Mouse (Mus musculus): ENCODE data around the gene Gm20547.
"Not testable (repeated sequence)": the region's sequence is repeated elsewhere in the genome, so short reads cannot be mapped to it uniquely, and the experiment has no call there.

The Gm20547 gene

DNA sequence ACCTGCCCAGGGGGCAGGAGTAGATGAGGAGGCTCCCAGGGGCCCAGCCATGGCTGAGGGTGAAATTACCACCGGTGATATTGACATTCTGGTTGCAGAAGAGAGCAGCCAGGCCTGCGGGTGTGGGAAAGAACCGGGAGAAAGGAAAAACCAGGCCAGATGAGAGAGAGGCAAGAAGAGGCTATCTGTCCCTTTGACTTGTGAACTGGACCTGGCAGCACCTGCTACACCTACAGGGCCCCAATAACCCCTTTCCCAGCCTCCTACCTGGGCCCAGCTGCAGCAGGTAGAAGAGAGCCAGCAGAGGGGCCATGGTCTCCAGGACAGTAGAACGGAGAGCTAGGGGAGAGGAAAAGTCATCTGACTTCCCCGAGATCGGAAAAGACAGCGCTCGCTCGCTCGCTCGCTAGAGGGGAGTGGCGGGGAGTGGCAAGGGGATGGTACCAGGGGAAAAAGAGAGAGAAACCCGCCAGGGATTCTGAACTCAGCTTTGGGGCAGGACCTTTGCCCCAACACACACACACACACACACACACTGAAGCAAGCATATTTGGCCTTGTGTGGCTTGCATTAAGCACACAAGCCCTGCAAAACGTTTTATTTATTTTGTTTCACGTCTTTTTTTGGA lies at the start of gene Gm20547:
Gm20547 (minus strand) TSS at position 360 of the 628 bp plus-strand sequence.
- H3K36me3 ChIP-seq (ENCODE audit: control insufficient read depth, insufficient read depth, low read length, poor library complexity, severe bottlenecking), result no peaks in the 10 kb centered on the region
- H3K27me3 ChIP-seq (ENCODE audit: control insufficient read depth, insufficient read depth, low read length, poor library complexity, severe bottlenecking), result no peaks in the 10 kb centered on the region
- no peak for DNase-seq (ENCODE audit: low read depth, low spot score)

DNA sequence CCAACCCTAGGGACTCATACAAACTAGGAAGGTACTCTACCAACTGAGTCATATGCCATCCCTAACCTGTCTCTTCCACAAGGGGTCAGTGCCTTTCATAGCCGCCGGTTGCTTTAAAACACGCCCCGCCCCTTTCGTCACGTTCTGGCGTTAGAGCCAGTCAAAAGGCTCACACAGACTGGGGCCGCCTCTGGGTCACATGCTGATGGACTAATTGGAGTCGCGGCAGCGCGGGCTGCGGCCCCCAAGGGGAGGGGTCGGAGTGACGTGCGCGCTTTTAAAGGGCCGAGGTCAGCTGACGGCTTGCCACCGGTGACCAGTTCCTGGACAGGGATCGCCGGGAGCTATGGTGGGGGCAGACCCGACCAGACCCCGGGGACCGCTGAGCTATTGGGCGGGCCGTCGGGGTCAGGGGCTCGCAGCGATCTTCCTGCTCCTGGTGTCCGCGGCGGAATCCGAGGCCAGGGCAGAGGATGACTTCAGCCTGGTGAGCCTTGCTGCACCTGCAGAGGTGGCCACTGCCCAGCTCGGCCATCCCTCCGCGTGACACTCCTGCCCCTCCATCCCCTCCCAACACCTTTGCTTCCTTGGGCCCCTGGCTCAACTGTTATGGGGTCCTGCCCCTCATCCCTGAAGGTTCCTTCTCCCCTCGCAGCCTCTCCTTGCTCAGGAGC lies 49.4 kb upstream of the Gm20547 start, which contains the start of gene Neu1:
Neu1 (plus strand) TSS at position 193 of the 674 bp plus-strand sequence.
- H3K27me3 ChIP-seq (ENCODE audit: control insufficient read depth, insufficient read depth, low read length, poor library complexity, severe bottlenecking), result no peaks in the 10 kb centered on the region
- DNase-seq (ENCODE audit: low read depth, low spot score), result peak; percentile 98

DNA sequence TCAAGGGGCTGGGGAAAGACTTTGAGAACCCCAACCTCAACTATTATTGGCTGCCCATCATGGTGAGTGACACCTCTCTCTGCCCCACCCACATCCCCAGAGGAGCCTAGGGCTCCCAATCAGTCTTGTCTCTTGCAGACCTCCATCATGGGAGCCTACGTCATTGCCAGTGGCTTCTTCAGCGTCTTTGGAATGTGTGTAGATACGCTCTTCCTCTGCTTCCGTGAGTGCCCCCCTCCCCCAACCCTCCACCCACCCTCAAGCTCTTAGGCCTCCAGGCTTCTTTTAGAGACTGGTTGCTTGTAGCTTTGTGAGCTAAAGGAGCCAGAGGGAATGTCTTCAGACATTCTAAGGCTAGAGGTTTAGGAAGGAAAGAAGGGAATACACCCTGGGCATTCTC lies 47.0 kb upstream of the Gm20547 start:
- H3K36me3 ChIP-seq (ENCODE audit: control insufficient read depth, insufficient read depth, low read length, poor library complexity, severe bottlenecking), result 0 out of 2 replicates have a peak, but pooled peaks cover 2% of the 10 kb centered on the region
- no peak for DNase-seq (ENCODE audit: low read depth, low spot score)

More for the DNA sequence above, 49.4 kb upstream of the Gm20547 start, which contains the start of gene Neu1:
- peaks cover 13% of the 10 kb centered on the region for H3K36me3 ChIP-seq (ENCODE audit: control insufficient read depth, insufficient read depth, low read length, poor library complexity, severe bottlenecking)

DNA sequence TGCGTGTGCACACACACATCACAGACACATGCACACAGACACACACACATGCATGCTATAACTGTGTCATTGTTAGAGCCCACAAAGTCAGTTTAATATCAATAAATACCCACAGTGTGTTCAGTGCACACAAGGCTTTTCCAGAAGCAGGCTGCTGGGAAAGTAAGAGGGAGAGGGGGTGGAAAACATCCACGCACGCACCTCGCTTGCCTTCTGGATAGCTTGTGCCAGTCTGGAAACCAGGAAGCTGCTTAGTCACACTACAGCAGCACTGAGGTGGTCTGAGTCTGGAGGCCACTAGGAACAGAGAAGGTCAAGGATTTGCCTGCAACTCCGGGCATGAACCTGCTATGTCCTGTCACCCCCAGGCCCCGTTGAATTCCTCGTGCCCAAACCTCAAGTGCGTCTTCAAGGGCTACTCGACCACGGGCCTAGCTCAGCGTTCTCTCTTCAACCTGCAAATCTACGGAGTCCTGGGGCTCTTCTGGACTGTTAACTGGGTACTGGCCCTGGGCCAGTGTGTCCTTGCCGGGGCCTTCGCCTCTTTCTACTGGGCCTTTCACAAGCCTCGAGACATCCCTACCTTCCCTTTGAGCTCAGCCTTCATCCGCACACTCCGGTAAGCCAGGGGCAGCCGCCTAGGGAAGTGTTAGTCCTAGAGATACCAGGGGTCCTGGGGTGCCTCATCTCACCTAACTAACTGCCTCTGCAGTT lies 45.6 kb upstream of the Gm20547 start:
- no peak for DNase-seq (ENCODE audit: low read depth, low spot score)
- Histone ChIP-seq H3K36me3 (ENCODE audit: control insufficient read depth, insufficient read depth, low read length, poor library complexity, severe bottlenecking) (no peaks in the 10 kb centered on the region), H3K27me3 (ENCODE audit: control insufficient read depth, insufficient read depth, low read length, poor library complexity, severe bottlenecking) (no peaks in the 10 kb centered on the region)

More for the DNA sequence above, 47.0 kb upstream of the Gm20547 start:
- no peaks in the 10 kb centered on the region for H3K27me3 ChIP-seq (ENCODE audit: control insufficient read depth, insufficient read depth, low read length, poor library complexity, severe bottlenecking)

DNA sequence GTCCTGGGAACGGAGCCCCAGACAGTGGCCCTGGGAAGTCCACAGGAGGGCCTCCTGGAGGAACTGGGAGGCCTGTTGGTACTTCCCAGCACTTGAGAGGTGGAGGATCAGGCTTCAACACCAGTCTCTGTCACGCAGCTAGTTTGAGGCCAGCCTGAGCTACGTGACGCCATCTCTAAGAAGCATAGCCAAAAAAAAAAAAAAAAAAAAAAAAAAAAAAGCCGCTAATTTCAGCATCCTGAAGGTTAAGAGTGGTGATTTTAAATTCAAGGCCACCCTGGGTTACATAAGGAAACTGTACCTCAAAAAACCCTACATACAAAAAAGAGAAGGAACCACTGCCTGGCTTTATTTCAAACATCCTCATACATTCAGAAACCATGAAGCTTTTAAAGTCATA lies 42.4 kb upstream of the Gm20547 start:
- DNase-seq (ENCODE audit: low read depth, low spot score), result no peak
- Histone ChIP-seq H3K27me3 (ENCODE audit: control insufficient read depth, insufficient read depth, low read length, poor library complexity, severe bottlenecking) (no peaks in the 10 kb centered on the region), H3K36me3 (ENCODE audit: control insufficient read depth, insufficient read depth, low read length, poor library complexity, severe bottlenecking) (no peaks in the 10 kb centered on the region)

DNA sequence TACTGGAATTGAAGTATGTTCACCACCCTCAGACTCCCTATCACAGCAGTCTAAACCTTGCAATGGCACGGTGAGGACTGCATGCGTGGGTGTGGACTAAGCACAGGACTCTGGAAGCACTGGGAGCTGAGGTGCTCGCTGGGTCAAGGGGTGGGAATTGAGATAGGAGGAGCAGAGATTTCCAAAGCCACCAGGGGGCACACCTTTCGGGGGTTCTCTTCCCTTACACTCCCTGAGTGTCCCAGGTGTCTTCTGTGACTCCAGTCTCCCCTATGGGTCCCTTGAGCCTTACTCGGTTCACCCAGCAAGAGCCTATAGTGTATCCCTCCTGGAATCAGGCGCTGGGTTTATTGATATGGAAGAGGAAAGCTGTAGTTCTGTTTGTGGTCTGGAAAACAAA lies 41.1 kb upstream of the Gm20547 start:
- H3K36me3 ChIP-seq (ENCODE audit: control insufficient read depth, insufficient read depth, low read length, poor library complexity, severe bottlenecking), result no peaks in the 10 kb centered on the region
- no peaks in the 10 kb centered on the region for H3K27me3 ChIP-seq (ENCODE audit: control insufficient read depth, insufficient read depth, low read length, poor library complexity, severe bottlenecking)
- no peak for DNase-seq (ENCODE audit: low read depth, low spot score)

DNA sequence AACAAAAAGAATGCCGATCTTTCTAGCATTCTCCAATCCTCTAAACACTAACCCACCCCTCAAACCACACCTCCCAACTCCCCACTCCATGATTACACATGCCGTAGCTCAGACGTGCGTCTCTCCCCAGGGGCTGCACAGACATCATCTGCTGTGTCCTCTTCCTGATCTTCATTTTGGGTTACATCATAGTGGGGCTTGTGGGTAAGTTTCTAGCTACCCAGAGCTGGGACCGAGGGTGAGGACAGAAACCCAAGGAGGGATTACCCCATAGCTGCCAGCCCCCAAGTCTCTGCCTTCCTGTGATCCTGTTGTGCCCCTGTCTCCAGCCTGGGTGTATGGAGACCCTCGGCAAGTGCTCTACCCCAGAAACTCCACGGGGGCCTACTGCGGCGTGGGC lies 35.3 kb upstream of the Gm20547 start:
- Histone ChIP-seq H3K27me3 (ENCODE audit: control insufficient read depth, insufficient read depth, low read length, poor library complexity, severe bottlenecking) (no peaks in the 10 kb centered on the region), H3K36me3 (ENCODE audit: control insufficient read depth, insufficient read depth, low read length, poor library complexity, severe bottlenecking) (peaks cover 4% of the 10 kb centered on the region; the same call in 1 of the 2 replicates)
- DNase-seq (ENCODE audit: low read depth, low spot score), result no peak

DNA sequence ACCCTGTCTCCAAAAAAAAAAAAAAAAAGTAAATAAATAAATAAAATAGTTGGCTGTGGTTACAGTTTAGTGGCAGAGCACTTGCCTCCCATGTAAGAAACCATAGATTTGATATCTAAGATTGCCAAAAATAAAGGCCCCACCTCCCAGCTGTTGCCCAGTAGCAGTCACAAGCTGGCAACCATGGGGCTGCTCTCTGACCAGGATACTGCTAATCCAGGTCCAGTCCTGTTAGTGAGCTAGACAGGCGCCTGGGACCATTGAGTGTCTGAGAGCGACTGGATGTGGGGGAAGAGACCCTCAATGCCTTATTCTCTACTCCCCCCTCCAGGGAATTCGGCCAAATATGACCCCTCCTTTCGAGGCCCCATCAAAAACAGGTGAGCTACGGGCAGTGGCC lies 34.5 kb upstream of the Gm20547 start:
- peaks cover 4% of the 10 kb centered on the region; the same call in 1 of the 2 replicates for H3K36me3 ChIP-seq (ENCODE audit: control insufficient read depth, insufficient read depth, low read length, poor library complexity, severe bottlenecking)
- H3K27me3 ChIP-seq (ENCODE audit: control insufficient read depth, insufficient read depth, low read length, poor library complexity, severe bottlenecking), result no peaks in the 10 kb centered on the region
- DNase-seq (ENCODE audit: low read depth, low spot score), result no peak

DNA sequence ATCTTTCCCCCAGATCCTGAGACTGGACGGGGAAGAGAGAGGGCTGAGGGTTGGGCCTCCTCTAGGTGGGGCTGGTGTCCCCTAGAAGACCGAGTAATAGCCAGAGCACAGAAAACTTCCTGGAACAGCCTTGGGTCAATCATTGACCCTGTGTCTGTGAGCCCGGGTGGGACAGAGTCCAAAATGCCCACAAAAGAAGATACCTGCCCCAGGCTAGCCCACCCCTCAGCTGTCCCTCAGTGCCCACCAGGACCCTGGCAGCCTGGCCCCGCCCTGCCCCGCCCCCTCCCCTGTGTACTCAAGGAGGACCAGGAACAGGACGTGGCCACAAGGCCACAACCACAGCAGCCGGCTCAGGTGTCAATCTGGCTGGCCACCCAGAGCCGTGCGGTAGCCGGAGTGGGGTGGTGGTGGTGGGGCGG lies 33.6 kb upstream of the Gm20547 start:
- H3K36me3 ChIP-seq (ENCODE audit: control insufficient read depth, insufficient read depth, low read length, poor library complexity, severe bottlenecking), result peaks cover 4% of the 10 kb centered on the region; the same call in 1 of the 2 replicates
- peak; percentile 21 for DNase-seq (ENCODE audit: low read depth, low spot score)
- no peaks in the 10 kb centered on the region for H3K27me3 ChIP-seq (ENCODE audit: control insufficient read depth, insufficient read depth, low read length, poor library complexity, severe bottlenecking)

DNA sequence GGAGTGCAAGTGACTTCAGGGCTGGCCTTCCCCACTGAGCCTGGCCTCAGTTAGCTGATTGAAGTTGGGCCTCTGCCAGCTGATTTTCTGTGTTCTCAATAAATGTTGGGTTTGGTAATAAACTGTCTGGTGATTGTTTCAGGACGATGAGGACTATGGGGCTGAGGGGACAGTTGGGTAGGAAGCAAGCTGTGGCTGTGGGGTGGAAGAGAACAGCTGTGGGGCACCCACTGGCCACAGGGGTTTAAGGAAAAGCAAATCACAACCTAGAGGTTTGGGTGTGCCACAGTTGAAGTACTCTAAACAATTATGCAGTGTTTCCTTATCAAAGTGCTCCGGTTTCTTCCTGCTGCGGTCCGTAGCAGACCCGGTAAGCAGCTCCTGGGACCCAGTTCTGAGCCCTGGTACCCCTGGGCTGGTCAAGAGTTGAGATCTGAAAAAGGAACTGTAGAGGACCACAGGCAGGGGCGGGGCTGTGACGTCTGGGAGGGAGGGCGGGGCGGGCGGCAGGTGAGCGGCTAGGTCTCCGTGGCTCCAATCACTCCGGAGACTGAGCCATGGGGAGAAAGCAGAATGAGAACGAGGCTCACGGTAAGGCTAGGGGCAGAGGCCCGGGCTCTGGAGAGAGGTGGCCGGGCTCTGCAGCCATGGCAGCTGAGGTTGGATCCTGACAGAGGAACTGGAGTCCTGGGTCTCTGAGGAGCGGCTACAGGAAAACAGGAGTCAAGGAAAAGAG lies 32.3 kb upstream of the Gm20547 start, which contains the start of gene Slc44a4:
Slc44a4 (plus strand) TSS at position 537 of the 736 bp plus-strand sequence.
- Histone ChIP-seq H3K27me3 (ENCODE audit: control insufficient read depth, insufficient read depth, low read length, poor library complexity, severe bottlenecking) (no peaks in the 10 kb centered on the region), H3K36me3 (ENCODE audit: control insufficient read depth, insufficient read depth, low read length, poor library complexity, severe bottlenecking) (peaks cover 6% of the 10 kb centered on the region)
- no peak for DNase-seq (ENCODE audit: low read depth, low spot score)

DNA sequence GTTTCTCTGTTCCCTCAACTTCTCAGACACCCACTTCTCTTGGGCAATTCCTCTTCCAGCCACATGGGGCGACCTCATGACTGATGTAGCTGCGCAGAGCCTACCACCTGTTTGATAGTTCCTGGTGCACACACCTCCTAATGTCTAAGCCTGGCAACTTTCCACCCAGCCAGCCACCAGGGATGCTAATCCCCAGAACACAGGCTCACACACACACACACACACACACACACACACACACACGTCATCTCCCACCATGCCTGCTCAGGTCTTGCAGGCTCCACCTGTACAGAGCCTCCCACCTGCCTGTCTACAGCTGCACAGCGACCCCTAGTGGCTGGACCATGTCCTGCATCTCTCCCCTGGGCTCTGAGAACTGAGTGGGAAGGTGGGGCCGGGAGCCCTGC lies 30.1 kb upstream of the Gm20547 start:
- no peaks in the 10 kb centered on the region for H3K27me3 ChIP-seq (ENCODE audit: control insufficient read depth, insufficient read depth, low read length, poor library complexity, severe bottlenecking)
- H3K36me3 ChIP-seq (ENCODE audit: control insufficient read depth, insufficient read depth, low read length, poor library complexity, severe bottlenecking), result peaks cover 8% of the 10 kb centered on the region
- peak; percentile 93 for DNase-seq (ENCODE audit: low read depth, low spot score)

DNA sequence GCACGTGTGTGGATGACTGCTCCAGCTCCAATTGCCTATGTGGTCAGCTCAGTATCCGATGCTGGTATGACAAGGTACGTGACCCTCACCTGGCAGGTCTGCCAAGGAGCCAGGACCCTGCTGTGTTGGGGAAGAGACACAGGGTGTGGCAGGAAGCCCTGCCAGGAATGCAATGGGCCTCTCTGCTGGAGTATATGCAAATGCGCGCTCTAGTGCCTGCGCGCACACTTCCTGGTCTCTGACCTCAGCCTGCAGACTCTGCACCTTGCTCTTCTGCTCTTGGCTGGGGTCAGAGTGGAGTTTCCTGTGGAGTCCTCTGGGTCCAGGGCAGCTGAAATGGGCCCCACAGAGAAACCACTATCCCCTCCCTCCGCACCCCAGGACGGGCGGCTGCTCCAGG lies 29.1 kb upstream of the Gm20547 start:
- peak; percentile 13 for DNase-seq (ENCODE audit: low read depth, low spot score)
- no peaks in the 10 kb centered on the region for H3K27me3 ChIP-seq (ENCODE audit: control insufficient read depth, insufficient read depth, low read length, poor library complexity, severe bottlenecking)
- H3K36me3 ChIP-seq (ENCODE audit: control insufficient read depth, insufficient read depth, low read length, poor library complexity, severe bottlenecking), result peaks cover 11% of the 10 kb centered on the region

DNA sequence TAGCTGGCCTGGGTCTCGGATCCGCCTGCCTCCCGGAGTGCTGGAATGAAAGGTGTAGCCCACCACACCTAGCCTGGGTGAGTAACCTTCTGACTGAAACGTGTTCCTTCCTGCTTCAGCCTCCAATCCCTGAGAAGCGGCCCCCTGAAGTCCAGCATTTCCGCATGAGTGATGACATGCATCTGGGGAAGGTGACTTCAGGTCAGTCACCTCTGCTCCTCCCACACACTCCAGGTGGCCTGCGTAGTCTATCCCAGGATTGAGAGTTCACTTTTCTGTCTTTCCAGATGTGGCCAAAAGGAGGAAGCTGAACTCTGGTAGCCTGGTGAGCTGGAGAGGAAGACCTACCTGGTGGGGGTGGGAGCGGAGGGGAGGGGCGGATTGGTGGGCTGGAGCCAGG lies 21.1 kb upstream of the Gm20547 start:
- peaks cover 9% of the 10 kb centered on the region for H3K36me3 ChIP-seq (ENCODE audit: control insufficient read depth, insufficient read depth, low read length, poor library complexity, severe bottlenecking)
- DNase-seq (ENCODE audit: low read depth, low spot score), result no peak

DNA sequence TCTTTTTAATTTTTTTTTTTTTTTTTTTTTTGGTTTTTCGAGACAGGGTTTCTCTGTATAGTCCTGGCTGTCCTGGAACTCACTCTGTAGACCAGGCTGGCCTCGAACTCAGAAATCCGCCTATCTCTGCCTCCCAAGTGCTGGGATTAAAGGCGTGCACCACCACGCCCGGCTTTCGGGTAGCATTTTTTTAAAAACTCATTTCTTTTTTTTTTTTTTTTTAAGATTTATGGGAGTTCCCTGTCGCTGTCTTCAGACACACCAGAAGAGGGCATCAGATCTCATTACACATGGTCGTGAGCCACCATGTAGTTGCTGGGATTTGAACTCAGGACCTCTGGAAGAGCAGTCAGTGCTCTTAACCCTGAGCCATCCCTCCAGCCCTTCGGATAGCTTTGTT lies 20.1 kb upstream of the Gm20547 start:
- not testable (repeated sequence) for DNase-seq (ENCODE audit: low read depth, low spot score); H3K36me3 ChIP-seq (ENCODE audit: control insufficient read depth, insufficient read depth, low read length, poor library complexity, severe bottlenecking); H3K27me3 ChIP-seq (ENCODE audit: control insufficient read depth, insufficient read depth, low read length, poor library complexity, severe bottlenecking)

More for the DNA sequence above, 21.1 kb upstream of the Gm20547 start:
- no peaks in the 10 kb centered on the region for H3K27me3 ChIP-seq (ENCODE audit: control insufficient read depth, insufficient read depth, low read length, poor library complexity, severe bottlenecking)

All from splenic B cell, adult 2 months (primary cell).